Mouse (Mus musculus) embryonic fibroblast, embryonic 13.5 days (primary cell): Measurements from ENCODE around the gene Ttc16. TPM values are rescaled to one million over a fixed set of nuclear protein-coding genes. Genes with fewer than 3 reads are reported as not detected.
A peak's percentile ranks its signal among the peaks of the same experiment; 100 is the strongest.

Experiments
- H3K27ac ChIP-seq: 2 replicates; pipeline ENCODE4 v1.5.1; 2012; ENCODE audit warnings: low read length, control low read depth, inconsistent platforms; ENCODE audit not compliant: insufficient read depth
- H3K4me1 ChIP-seq: 2 replicates; pipeline ENCODE4 v1.6.1; 2011; ENCODE audit warnings: low read length; ENCODE audit not compliant: control insufficient read depth, insufficient read depth
- H3K4me3 ChIP-seq: 2 replicates; pipeline ENCODE4 v1.5.1; 2011; ENCODE audit warnings: mild to moderate bottlenecking, control low read depth, low read length; ENCODE audit not compliant: insufficient read depth
- CTCF ChIP-seq: IDR thresholded peaks from 2 replicates; pipeline ENCODE4 v1.5.1; 2011; ENCODE audit warnings: mild to moderate bottlenecking, control low read depth, low read length, moderate library complexity, borderline replicate concordance; ENCODE audit not compliant: insufficient read depth
- POLR2A ChIP-seq: IDR thresholded peaks from 2 replicates; pipeline ENCODE4 v1.6.1; 2011; ENCODE audit warnings: low read depth, mild to moderate bottlenecking, control low read depth, low read length, moderate library complexity
- polyA plus RNA-seq: library from polyadenylated mRNA; stranded (reverse); fragments of >200 nt; gene quantifications from 2 replicates; pipeline ENCODE4 v1.2.4, GENCODE M21; 2011; ENCODE audit warnings: low read depth; ENCODE audit not compliant: missing spikeins, insufficient read length

Ttc16 gene
- polyA plus RNA-seq, 1 experiment = 0.40 TPM

GRCm38 (mm10) chr2:32720681-32721229, 54.7 kb downstream of the Ttc16 start, which contains the start of gene Sh2d3c:
Gene Sh2d3c (plus strand): TSS chr2:32721055.
- Histone ChIP-seq H3K27ac (no peak within 1 kb of the TSS), H3K4me3 (no peak within 1 kb of the TSS)
- no peak for TF ChIP-seq CTCF
- TF ChIP-seq POLR2A = no peak

GRCm38 (mm10) chr2:32720053-32720452, 55.4 kb downstream of the Ttc16 start:
- Histone ChIP-seq H3K4me1 (peaks cover 10% of the 10 kb centered on the region), H3K27ac (no peak overlapping the region), H3K4me3 (no peak overlapping the region)
- no peak for TF ChIP-seq CTCF
- no peak for TF ChIP-seq POLR2A

More at GRCm38 (mm10) chr2:32720681-32721229, 54.7 kb downstream of the Ttc16 start, which contains the start of gene Sh2d3c:
- peaks cover 9% of the 10 kb centered on the region for H3K4me1 ChIP-seq

- Histone ChIP-seq H3K4me3 (no peak overlapping the region), H3K4me1 (peaks cover 23% of the 10 kb centered on the region), H3K27ac (no peak overlapping the region)
- TF ChIP-seq POLR2A = no peak
- no peak for TF ChIP-seq CTCF
These were observed 56.7 kb downstream of the Ttc16 start for GRCm38 (mm10) chr2:32718761-32719160.

- TF ChIP-seq POLR2A (no peak), CTCF (no peak)
- Histone ChIP-seq H3K4me3 (no peak overlapping the region), H3K4me1 (peaks cover 17% of the 10 kb centered on the region; the same call in 1 of the 2 replicates), H3K27ac (peak overlapping the region; percentile 41)
These were observed 60.4 kb downstream of the Ttc16 start for GRCm38 (mm10) chr2:32714987-32715425.

GRCm38 (mm10) chr2:32714117-32714986, 61.1 kb downstream of the Ttc16 start:
- H3K4me3 ChIP-seq = no peak overlapping the region
- H3K27ac ChIP-seq = peak overlapping the region; percentile 41
- peaks cover 17% of the 10 kb centered on the region; the same call in 1 of the 2 replicates for H3K4me1 ChIP-seq
- TF ChIP-seq CTCF (no peak), POLR2A (no peak)

- H3K27ac ChIP-seq = peak within 1 kb of the TSS; percentile 97
- TF ChIP-seq POLR2A = peak; percentile 64
- TF ChIP-seq CTCF = peak; percentile 99
- peaks cover 17% of the 10 kb centered on the region; the same call in 1 of the 2 replicates for H3K4me1 ChIP-seq
- peak within 1 kb of the TSS; percentile 89 for H3K4me3 ChIP-seq
These were observed 62.3 kb downstream of the Ttc16 start, which contains the start of gene Cdk9 for GRCm38 (mm10) chr2:32712934-32713817. Gene Cdk9 (minus strand): TSS chr2:32713076.

- peaks cover 17% of the 10 kb centered on the region; the same call in 1 of the 2 replicates for H3K4me1 ChIP-seq
- TF ChIP-seq CTCF = no peak
- TF ChIP-seq POLR2A = no peak; the same call in 1 of the 2 replicates
- H3K27ac ChIP-seq = peak overlapping the region; percentile 97
- H3K4me3 ChIP-seq = peak overlapping the region; percentile 89
These were observed 62.9 kb downstream of the Ttc16 start for GRCm38 (mm10) chr2:32712586-32712933.

- peak overlapping the region; percentile 89 for H3K4me3 ChIP-seq
- peak overlapping the region; percentile 97 for H3K27ac ChIP-seq
- peaks cover 17% of the 10 kb centered on the region; the same call in 1 of the 2 replicates for H3K4me1 ChIP-seq
- TF ChIP-seq CTCF (no peak), POLR2A (no peak)
These were observed 63.3 kb downstream of the Ttc16 start for GRCm38 (mm10) chr2:32712108-32712551.

GRCm38 (mm10) chr2:32711301-32712056, 64.0 kb downstream of the Ttc16 start:
- H3K4me1 ChIP-seq = peaks cover 17% of the 10 kb centered on the region; the same call in 1 of the 2 replicates

More at GRCm38 (mm10) chr2:32711301-32712056, 64.0 kb downstream of the Ttc16 start:
- peak overlapping the region; percentile 97 for H3K27ac ChIP-seq
- peak overlapping the region; percentile 89 for H3K4me3 ChIP-seq
- TF ChIP-seq CTCF (no peak), POLR2A (no peak)
